Mouse (Mus musculus) lung, postnatal 0 days (tissue): ENCODE measurements around the gene Oca2.

ENCODE experiments used
- CTCF ChIP-seq: IDR thresholded peaks from 2 replicates; pipeline ENCODE4 v1.5.1; 2016; ENCODE audit warnings: antibody characterized with exemption, mild to moderate bottlenecking
- EP300 ChIP-seq: IDR thresholded peaks from 2 replicates; pipeline ENCODE4 v1.6.1; 2016; ENCODE audit warnings: antibody characterized with exemption, mild to moderate bottlenecking, control low read depth

DNA sequence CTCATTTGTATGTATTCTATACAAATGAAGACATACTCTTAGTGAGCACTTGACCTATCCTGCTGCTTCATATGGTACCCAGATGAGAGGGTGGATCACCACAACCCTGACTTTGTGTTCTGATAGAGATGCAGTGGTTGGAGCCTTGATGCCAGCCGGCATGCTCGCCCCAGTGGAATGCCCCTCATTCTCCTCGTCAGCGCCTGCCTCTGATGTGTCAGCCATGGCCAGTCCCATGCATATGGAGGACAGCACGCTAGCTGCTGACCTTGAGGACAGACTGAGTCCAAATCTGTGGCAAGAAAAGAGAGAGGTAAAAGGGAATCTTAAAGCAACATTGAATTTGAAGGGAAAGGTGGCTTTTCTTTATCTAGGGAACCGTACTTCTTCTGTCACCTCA is 48.5 kb upstream of the Oca2 start:
- TF ChIP-seq CTCF (no peak), EP300 (no peak)
